Mouse (Mus musculus) midbrain, embryonic 10.5 days (tissue): Measurements from ENCODE around the gene Zg16. TPM values are rescaled to one million over a fixed set of nuclear protein-coding genes. Genes with fewer than 3 reads are reported as not detected.
A peak's percentile ranks its signal among the peaks of the same experiment; 100 is the strongest.

Experiments
- DNase-seq: peaks from one replicate; pipeline ENCODE4 v3.0.0-alpha.2; 2017; ENCODE audit warnings: low spot score
- H3K27ac ChIP-seq: fragments of 300-500 bp; sonication (generic); replicated peaks from 2 replicates; pipeline ENCODE4 v1.5.1; 2016; ENCODE audit warnings: mild to moderate bottlenecking
- H3K27me3 ChIP-seq: fragments of 300-500 bp; sonication (generic); 2 replicates; pipeline ENCODE4 v1.6.1; 2016; ENCODE audit warnings: low read depth, mild to moderate bottlenecking; ENCODE audit not compliant: poor library complexity, severe bottlenecking
- H3K36me3 ChIP-seq: fragments of 300-500 bp; sonication (generic); 2 replicates; pipeline ENCODE4 v1.6.1; 2016; ENCODE audit warnings: mild to moderate bottlenecking, moderate library complexity
- H3K4me1 ChIP-seq: fragments of 300-500 bp; sonication (generic); 2 replicates; pipeline ENCODE4 v1.6.1; 2016
- H3K4me3 ChIP-seq: fragments of 300-500 bp; sonication (generic); 2 replicates; pipeline ENCODE4 v1.5.1; 2016; ENCODE audit warnings: mild to moderate bottlenecking, moderate library complexity
- H3K9me3 ChIP-seq: fragments of 300-500 bp; sonication (generic); replicated peaks from 2 replicates; pipeline ENCODE4 v1.6.1; 2016; ENCODE audit warnings: mild to moderate bottlenecking
- WGBS: fragments of 180-500 bp; shearing (Covaris S2); methylation state at CpG from one replicate; pipeline ENCODE4 v1.1.7; 2016; 5-methylcytosine and 5-hydroxymethylcytosine counted together
- polyA plus RNA-seq: library from polyadenylated mRNA; unstranded; fragments of >200 nt; fragmentation: Nextera tagmentation; extraction: Ambion mirVana; gene quantifications from 2 replicates; pipeline ENCODE4 v1.2.1, GENCODE M21; 2016

The Zg16 gene
- polyA plus RNA-seq, 1 experiment from 2014 or later: not detected

DNA sequence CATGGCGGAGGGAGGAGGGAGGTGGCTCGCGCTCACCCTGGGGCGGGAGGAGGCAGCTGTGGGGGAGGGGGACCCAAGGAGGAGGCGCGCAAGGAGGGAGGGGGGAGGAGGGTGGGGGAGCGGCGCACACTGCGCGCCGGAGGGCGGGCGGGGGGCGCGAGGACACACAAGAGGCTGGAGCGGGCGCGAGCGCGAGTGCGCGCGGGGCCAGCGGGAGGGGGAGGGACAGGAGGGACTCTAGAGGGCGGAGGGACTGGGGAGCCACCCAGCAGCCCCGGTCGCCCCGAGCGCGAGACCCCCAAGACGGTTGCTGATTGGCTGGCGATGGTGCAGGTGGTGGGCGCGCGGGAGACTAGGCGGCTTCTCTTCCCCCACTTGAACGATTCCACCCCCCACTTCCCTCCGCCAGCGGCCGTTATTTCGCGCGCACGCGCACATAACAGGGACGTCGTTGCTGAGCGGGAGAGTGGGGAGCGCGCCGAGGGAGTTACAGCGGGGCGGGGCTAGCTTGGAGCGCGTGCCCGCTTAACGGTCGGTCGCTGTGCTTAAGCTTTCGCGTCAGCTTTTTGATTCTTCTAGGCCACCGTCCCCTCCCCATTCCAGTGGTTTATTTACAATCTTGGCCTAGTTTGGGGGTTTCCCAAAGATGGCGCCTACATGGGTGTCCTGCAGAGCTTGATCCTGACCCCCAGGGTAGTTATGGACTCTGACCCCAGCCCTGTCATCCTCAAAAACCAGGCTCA, 60.0 kb downstream of the Zg16 start, which contains the start of gene Maz:
Gene Maz, minus strand, starts transcription at position 54 of the 743 bp plus-strand sequence.
- WGBS: under 1% methylated on average over 59 of the region's 63 CpGs
- Histone ChIP-seq H3K36me3 (peaks cover 81% of the 10 kb centered on the region), H3K9me3 (no peaks in the 10 kb centered on the region), H3K4me1 (peaks cover 45% of the 10 kb centered on the region), H3K27ac (peak within 1 kb of the TSS; percentile 100), H3K4me3 (peak within 1 kb of the TSS; percentile 88), H3K27me3 (no peaks in the 10 kb centered on the region)
- DNase-seq: peak; percentile 100

- Histone ChIP-seq H3K4me3 (peak overlapping the region; percentile 88), H3K4me1 (peaks cover 51% of the 10 kb centered on the region), H3K27me3 (no peaks in the 10 kb centered on the region), H3K36me3 (peaks cover 81% of the 10 kb centered on the region), H3K27ac (peak overlapping the region; percentile 100), H3K9me3 (no peaks in the 10 kb centered on the region)
- WGBS: 0% methylated on average over 6 of the region's 48 CpGs
- no peak for DNase-seq
These were observed 60.5 kb downstream of the Zg16 start for GRCm38 (mm10) chr7:127026616-127026983.

- H3K9me3 ChIP-seq: no peaks in the 10 kb centered on the region
- peak overlapping the region; percentile 100 for H3K27ac ChIP-seq
- peak; percentile 83 for DNase-seq
- peaks cover 55% of the 10 kb centered on the region for H3K4me1 ChIP-seq
- peak overlapping the region; percentile 88 for H3K4me3 ChIP-seq
- H3K36me3 ChIP-seq: peaks cover 79% of the 10 kb centered on the region
- 3% methylated on average over 40 of the region's 48 CpGs for WGBS
- no peaks in the 10 kb centered on the region for H3K27me3 ChIP-seq
These were observed 60.9 kb downstream of the Zg16 start for GRCm38 (mm10) chr7:127026161-127026600.

DNA sequence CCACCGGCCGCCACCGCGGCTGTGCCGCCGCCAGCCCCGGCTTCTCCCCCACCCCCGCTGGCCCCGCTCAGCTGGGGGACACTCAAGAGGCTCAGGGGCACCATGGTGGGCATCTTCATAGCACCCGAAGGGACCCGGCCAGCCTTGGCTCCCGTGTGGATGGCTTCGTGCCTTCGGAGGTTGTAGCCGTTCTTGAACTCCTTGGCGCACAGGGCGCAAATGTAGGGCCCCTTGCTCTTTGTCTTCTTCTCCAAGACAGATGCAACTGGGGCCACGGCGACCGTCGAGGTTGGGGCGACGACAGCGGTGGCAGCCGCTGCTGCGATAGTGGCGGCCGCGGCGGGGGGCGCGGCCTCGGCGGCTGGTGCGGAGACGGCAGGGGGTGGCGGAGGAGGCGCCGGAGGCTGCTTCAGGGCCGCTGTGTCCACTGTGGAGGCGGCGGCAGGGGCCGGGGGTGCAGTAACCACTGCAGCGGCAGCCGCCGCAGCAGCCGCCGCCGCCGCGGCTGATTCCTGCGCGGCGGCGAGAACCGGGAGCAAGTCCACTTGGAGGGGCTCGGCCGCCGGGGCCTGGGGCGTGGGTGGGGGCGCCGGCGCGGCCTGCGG, 61.5 kb downstream of the Zg16 start:
- under 1% methylated on average over 65 of the region's 65 CpGs for WGBS
- Histone ChIP-seq H3K9me3 (no peaks in the 10 kb centered on the region), H3K4me1 (peaks cover 60% of the 10 kb centered on the region), H3K4me3 (peak overlapping the region; percentile 88), H3K27me3 (no peaks in the 10 kb centered on the region), H3K27ac (peak overlapping the region; percentile 100), H3K36me3 (peaks cover 74% of the 10 kb centered on the region)
- DNase-seq: peak; percentile 55

DNA sequence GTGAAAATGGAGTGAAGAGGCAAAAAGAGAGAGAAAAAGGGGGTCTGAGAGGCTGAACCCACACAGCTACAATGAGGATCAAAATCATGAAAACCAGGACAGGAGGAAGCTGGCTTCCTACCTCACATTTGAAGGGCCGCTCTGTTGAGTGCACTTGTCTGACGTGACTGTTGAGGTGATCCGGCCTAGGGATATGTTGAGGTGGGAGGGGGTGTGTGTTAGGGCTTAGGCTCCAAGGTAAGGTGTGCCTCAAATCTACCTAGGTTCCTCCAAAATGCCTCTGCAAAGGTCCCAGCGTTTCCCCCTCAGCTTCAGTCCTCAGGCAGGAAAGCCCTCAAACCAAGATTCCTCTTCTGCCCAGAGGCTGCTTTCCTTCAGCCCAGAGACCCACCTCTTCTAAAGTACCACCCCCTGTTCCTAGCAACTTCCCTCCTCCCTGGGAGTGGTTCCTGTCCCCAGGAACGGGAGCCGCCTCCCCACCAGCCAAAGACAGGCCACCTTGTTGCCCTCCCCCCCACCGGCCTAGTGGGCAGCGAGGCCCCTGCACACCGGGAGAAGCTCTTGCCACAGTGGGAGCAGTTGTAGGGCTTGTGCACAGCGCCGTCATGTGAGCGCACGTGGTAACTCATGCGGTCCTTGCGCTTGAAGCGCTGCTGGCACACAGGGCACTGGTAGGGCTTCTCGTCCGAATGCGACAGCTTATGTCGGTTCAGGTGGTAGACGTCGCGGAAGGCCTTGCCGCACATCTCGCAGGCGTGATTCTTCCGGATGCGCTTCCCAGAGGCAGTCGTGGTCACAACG, 62.2 kb downstream of the Zg16 start:
- Histone ChIP-seq H3K27ac (peak overlapping the region; percentile 100), H3K27me3 (no peaks in the 10 kb centered on the region), H3K9me3 (no peaks in the 10 kb centered on the region), H3K4me3 (peak overlapping the region; percentile 88), H3K36me3 (peaks cover 67% of the 10 kb centered on the region), H3K4me1 (peaks cover 67% of the 10 kb centered on the region)
- DNase-seq: peak; percentile 76
- WGBS: under 1% methylated on average over 30 of the region's 30 CpGs

DNA sequence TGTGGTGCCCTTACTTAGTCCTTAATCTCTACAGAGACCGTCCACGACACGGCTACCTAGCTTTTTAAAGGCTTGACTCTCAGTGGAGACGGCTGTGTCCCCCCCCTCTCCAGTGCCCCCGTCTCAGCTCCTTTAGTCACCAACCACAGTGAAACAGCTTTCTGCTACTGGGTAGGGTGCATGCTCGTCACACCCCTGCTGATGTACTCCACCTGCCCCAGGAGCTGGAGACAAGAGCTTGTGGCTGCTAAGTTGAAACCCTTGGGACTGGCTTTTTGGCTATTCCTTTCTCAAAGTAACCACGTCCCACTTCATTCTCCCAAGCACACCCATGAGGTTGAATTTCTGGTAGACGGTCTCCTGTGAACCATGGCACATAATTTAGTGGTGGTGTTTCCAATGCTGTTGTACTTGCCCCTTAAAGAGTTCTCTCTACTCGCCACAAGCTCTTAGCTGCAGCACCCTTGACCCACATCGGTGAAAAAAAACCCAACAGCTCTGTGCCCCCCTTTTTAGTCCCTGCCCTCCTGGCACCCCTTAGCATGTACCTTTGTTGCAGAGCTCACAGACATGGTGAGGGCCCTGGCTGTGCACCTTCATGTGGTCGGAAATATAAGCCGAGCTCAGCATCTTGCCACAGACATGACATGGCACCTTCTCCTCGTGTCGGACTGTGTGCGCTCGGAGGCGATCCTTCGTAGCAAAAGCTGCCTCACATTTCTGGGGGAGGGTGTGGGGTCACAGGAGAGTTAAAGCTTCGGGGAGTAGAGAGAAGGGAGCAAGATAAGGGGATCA, 63.0 kb downstream of the Zg16 start:
- H3K4me1 ChIP-seq: peaks cover 76% of the 10 kb centered on the region
- 38% methylated on average over 19 of the region's 19 CpGs for WGBS

GRCm38 (mm10) chr7:127023272-127023691, 63.8 kb downstream of the Zg16 start:
- H3K4me3 ChIP-seq: peak overlapping the region; percentile 88
- peaks cover 50% of the 10 kb centered on the region for H3K36me3 ChIP-seq
- no peaks in the 10 kb centered on the region for H3K9me3 ChIP-seq
- peaks cover 82% of the 10 kb centered on the region for H3K4me1 ChIP-seq
- no peaks in the 10 kb centered on the region for H3K27me3 ChIP-seq
- H3K27ac ChIP-seq: peak overlapping the region; percentile 100
- no peak for DNase-seq
- 81% methylated on average over 13 of the region's 13 CpGs for WGBS

More for the DNA sequence above, 63.0 kb downstream of the Zg16 start:
- Histone ChIP-seq H3K27me3 (no peaks in the 10 kb centered on the region), H3K9me3 (no peaks in the 10 kb centered on the region), H3K4me3 (peak overlapping the region; percentile 88), H3K27ac (peak overlapping the region; percentile 100), H3K36me3 (peaks cover 58% of the 10 kb centered on the region)
- no peak for DNase-seq

DNA sequence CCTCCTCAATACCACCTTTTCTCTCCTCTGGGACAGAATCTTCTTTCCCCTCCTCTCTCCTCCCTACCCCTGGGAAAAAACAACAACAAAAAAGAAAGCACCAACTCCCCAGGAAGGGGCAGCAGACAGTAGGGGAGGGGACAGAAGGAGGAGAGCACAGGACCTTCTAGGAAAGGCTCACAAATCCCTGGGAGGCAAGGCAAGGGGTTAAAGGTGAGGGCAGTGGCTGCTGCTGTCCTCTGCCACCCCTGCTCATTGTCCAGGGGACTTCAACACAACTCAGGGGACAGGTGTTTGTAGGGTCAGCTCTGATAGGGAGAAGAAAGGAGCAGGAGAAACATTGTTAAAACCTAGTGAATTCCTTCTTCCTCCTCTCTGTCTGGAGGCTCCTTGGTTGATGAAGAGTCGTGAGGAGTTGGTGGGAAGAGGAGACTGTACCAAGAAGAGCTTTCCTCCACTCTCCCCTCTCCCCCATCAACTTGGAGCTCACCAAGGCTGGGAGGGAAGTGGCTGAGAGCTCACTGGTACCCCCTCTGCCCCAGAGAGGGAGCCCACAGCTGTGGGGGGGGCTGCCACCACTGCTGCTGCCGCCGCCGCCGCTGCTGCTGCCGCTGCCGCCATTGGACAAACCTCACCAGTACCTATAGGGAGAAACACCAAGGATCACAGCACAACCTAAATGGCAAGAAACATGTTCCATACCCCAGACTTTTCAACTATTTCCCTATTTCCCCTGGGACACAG, 64.4 kb downstream of the Zg16 start:
- H3K9me3 ChIP-seq: no peaks in the 10 kb centered on the region
- H3K27me3 ChIP-seq: no peaks in the 10 kb centered on the region
- H3K27ac ChIP-seq: peak overlapping the region; percentile 100
- no peak for DNase-seq
- peaks cover 44% of the 10 kb centered on the region for H3K36me3 ChIP-seq
- WGBS: 72% methylated on average over 7 of the region's 7 CpGs
- H3K4me1 ChIP-seq: peaks cover 82% of the 10 kb centered on the region
- peak overlapping the region; percentile 88 for H3K4me3 ChIP-seq

DNA sequence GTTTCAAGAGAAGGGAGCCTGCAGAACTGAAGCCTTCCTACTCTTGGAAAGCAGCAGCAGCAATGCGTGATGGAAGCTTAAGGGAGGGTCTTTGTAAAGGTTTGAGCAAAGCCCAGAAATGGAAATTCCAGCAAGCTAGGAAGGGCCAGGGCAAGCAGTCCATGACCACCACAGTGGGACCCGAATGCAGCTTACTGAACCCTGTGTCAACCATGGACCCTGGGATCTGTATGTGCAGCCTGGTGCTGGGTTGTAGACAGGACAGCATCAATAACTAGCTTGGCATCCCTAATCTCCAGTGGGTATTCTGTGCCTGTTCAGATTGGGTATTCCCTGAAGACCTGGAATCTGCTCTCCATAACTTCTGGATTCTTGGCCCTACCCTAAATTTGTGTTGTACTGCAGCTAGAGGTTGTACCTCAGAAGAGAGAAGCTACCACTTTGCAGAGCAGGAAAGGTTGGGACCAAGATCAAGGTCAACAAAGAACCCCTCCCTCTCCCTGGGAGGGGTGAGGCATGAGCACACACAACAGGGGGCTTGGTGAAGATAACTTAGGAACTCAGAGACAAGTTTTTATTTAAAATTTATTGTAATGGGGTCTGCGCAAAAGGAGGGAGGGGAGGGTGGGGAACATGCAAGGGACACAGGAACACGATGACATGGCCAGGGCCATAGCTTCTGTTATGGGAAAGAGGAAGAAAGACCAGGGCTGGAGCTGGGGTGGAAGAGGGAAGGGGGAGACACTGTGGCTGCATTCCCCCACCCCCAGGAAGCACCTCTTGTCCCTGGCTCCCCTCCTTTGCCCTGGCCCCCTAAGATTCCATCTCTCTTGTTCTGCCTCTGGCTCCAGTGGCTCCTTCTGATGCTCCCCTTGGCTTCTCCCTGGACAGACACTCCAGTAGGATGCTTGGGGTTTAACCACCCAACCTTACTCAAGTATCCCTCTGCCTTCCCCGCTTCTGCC, 65.3 kb downstream of the Zg16 start:
- Histone ChIP-seq H3K9me3 (no peaks in the 10 kb centered on the region), H3K4me1 (peaks cover 88% of the 10 kb centered on the region), H3K27ac (peak overlapping the region; percentile 92), H3K27me3 (no peaks in the 10 kb centered on the region), H3K4me3 (peak overlapping the region; percentile 88), H3K36me3 (peaks cover 42% of the 10 kb centered on the region)
- peak; percentile 56 for DNase-seq
- 49% methylated on average over 5 of the region's 5 CpGs for WGBS

- peaks cover 42% of the 10 kb centered on the region for H3K36me3 ChIP-seq
- H3K4me3 ChIP-seq: peak within 1 kb of the TSS; percentile 88
- WGBS: 1% methylated on average over 35 of the region's 37 CpGs
- DNase-seq: peak; percentile 74
- no peaks in the 10 kb centered on the region for H3K27me3 ChIP-seq
- H3K4me1 ChIP-seq: peaks cover 96% of the 10 kb centered on the region
- no peaks in the 10 kb centered on the region for H3K9me3 ChIP-seq
- H3K27ac ChIP-seq: peak within 1 kb of the TSS; percentile 92
These were observed 66.1 kb downstream of the Zg16 start, which contains the start of the genes Gm42742 and Prrt2 for GRCm38 (mm10) chr7:127020901-127021562. Gene Gm42742, minus strand, starts transcription at chr7:127021097. Gene Prrt2, minus strand, starts transcription at chr7:127021211.
